Mouse (Mus musculus) CD4-positive helper T cell, adult 2 months (primary cell): ENCODE measurements around the gene Lrrc4b.

Source experiments
- DNase-seq: peaks from one replicate; pipeline ENCODE4 v3.0.0-alpha.2; 2012; ENCODE audit warnings: low read depth, missing footprints, low spot score

The Lrrc4b gene

DNA sequence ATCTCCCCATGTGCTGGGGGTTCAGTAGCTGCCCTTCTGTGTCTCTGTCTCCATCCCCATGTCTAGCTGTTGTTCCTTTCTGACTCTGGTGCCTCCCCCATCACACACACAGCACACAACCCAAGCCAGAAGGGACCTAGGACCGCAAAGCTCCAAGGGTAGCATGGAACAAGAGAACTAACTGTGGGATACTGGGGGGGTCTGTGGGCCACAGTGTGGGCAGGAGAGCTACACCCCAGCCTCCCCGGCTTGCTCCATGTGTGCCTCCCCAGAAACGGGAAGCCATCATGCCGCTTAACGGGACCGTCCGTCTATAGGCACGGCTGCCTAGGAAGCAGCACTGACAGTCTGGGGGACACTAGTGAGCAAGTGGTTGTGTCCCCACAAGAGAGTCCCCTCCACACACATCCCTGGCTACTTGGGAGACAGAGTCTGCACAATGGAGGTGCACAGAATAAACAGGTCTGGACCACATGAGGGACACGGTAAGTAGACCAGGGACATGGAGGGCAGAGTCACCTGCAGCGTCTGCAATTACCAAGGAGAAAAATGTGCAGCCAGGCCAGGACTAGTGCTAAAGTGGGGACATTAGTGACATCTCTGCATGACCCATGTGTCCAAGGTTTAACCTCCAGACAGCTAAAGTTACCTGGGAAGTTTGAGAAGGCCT is 34.9 kb downstream of the Lrrc4b start:
- no peak for DNase-seq

DNA sequence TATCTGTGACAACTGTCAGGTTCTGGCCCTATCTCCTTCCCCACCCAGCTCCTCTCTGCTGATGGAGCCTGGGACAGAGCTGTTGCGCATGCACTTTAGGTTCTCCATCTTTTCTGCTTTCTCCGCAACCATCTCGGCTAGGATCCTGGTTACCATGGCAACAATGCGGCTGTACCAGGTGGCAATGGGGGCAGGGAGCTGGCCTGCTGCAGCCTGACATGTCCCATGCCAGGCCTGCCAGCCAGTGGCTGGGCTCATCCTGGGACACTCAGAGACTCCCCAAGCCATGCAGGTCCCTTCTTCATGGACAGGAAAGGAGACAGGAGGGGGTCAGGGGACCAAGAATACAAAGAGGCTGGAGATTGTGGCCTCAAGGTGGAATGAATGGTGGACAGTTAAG is 35.7 kb downstream of the Lrrc4b start:
- no peak for DNase-seq

DNA sequence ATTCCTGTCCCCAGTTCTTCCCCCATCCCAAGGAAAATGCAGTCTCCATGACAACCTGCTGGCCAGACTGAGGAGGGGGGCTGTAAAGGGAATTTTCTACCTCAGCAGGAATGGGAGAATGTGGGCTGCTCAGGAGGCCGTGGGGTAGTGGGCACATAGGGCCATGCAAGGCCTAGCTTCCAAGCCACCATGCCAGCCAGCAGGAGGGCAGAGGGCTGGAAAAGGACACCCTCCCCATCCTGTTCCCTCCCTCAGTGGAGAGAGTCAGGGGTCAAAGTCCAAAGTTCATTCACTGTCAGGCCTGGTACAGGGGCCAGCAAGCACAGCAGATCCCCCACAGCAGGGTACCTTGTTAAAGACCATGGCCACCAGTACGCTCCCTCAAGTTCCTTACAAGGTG is 36.3 kb downstream of the Lrrc4b start, which contains the start of gene Aspdh:
Gene Aspdh (plus strand): TSS at position 281 of the 400 bp plus-strand sequence.
- DNase-seq = no peak

DNA sequence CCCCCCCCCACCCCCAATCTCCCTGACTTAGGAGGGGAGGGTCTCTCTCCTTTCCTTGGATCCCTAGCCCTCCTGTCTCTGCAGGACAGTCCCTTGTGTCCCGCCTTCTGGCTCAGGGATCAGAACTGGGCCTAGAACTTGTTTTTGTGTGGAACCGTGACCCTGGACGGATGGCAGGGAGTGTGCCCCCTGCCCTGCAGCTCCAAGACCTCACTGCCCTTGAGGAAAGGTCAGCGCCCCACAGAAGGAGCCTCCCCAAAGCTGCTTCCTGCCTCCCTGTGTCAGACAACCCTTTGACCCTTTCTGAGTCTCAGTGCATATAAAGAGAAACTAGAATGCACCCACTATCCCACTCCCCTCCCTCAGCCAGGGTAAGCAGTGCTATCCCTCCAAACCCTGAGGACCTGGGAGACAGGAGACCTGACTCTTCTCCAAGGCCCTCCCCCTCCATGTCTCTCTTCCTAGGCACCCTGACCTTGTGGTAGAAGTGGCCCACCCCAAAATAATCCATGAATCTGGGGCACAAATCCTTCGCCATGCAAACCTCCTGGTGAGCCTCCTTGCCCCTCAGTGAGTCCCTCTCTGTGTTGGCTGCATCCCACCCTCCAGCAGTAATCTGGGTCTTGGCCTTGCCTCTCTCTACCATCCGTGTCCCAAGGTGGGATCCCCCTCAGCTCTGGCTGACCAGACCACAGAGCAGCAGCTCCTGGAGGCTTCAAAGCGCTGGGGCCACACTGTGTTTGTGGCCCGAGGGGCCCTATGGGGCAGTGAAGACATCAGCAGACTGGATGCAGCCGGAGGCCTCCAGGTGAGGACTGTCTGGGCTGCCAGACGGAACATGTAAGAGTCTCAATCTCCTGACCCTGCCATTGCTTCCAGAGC is 37.4 kb downstream of the Lrrc4b start:
- no peak for DNase-seq

DNA sequence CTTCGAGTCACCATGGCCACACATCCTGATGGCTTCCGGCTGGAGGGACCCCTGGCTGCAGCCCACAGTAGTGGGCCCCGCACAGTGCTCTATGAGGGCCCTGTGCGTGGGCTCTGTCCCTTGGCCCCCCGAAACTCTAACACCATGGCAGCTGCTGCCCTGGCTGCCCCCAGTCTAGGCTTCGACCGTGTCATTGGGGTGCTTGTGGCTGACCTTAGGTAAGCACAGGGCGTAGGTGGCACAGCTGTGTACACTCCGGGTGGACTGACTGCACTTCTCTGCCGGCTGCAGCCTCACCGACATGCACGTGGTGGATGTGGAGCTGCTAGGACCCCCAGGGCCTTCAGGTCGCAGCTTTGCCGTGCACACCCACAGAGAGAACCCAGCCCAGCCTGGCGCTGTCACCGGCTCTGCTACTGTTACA is 38.1 kb downstream of the Lrrc4b start:
- no peak for DNase-seq

DNA sequence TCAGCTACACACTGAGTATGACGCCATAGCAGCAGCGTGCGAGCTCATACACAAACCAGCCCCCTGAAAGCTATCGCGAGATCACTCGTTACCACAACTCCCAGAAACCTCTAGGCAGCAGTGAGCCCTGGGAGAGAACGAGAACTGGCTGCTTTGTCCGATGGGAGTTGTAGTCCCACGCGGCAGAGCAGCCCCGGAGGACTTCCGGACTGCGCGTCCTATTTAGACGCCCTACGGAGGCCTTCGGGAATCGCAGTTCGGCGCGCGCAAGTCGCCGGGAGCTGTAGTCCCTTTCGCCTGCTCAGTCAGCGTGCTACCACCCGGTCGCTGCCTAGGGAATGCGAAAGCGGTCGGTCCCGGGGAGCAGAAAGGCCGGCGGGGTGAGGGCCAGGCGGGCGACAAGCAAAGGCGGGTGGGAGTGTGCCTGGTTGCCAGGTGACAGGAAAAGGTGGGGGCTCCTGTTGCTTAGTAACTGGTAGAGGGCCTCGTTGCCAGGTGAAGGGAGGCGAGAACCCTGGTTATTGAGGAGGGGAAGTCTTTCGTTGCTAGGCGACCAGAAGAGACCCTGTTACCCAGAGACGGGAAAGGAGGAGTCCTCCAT is 39.1 kb downstream of the Lrrc4b start, which contains the start of gene Josd2:
Gene Josd2 (plus strand): TSS at position 170 of the 601 bp plus-strand sequence.
- DNase-seq = peak; percentile 97

DNA sequence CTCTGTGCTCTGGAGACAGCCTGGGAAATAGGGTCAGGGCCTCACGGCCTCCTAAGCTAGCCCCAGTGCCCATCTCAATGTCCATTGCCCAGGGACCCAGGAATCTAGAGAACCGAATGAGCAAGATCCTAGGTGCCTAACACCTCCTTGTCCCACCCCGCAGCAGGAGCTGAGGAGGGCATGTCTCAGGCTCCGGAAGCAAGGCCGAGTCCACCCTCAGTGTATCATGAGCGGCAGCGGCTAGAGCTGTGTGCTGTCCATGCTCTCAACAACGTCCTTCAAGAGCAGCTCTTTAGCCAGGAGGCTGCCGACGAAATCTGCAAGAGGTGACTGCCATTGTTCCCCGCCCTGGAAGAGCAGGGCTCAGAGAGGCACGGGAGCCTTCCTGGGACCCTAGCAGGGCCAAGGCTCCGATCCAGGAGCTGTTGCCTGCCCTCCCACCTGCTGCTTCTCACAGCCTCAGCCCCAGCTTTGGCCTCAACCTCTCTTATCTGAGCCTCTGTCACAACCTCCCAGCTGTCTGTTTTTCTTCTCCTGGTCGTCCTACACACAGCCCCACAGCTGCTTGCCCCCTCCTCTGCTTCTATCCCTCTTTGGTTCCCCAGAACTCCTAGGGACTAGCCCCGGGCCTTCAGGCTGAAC is 39.9 kb downstream of the Lrrc4b start:
- DNase-seq = no peak

DNA sequence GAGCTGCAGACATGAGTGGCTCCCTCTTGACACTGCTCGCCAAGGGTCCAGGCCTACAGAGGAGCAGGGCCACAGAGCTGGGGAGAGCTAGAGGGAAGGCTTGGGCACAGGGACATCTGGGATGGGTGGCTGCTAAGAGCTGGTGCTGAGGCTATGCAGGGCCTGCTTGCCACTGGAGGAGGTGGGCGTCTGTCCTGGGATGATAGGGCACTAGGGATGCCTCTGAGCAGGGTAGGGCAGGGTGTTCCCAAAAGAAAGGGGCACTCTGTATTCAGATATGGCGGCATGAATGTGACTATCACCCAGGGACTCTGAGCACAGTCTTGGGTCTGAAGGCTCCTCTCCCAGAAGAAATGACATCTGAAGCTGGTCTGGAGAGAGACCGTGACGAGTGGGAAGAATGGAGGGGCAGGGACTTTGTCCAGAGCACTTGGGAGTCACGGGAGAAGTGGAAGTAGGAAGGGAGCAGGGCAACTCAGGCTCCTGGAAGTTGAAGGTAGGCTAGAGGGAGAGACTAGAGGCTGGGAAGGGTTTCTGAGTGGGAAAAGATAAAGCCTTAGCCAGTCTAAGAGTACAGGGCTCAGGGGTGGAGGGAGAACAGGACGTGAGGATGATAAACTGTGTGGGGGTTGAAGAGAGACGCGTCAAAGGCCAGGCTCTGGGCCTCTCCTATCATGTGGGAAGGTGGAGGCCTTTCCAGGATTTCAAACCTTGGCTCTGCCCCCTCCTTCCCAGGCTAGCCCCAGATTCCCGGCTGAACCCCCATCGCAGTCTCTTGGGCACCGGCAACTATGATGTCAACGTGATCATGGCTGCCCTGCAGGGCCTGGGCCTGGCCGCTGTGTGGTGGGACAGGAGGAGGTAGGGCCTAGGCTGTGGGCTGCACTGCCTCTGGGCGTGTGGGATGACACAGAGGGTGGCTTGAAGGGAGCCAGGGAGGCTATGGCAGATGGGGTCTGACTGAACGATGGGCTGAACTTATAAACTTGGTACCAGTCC is 41.2 kb downstream of the Lrrc4b start:
- no peak for DNase-seq

DNA sequence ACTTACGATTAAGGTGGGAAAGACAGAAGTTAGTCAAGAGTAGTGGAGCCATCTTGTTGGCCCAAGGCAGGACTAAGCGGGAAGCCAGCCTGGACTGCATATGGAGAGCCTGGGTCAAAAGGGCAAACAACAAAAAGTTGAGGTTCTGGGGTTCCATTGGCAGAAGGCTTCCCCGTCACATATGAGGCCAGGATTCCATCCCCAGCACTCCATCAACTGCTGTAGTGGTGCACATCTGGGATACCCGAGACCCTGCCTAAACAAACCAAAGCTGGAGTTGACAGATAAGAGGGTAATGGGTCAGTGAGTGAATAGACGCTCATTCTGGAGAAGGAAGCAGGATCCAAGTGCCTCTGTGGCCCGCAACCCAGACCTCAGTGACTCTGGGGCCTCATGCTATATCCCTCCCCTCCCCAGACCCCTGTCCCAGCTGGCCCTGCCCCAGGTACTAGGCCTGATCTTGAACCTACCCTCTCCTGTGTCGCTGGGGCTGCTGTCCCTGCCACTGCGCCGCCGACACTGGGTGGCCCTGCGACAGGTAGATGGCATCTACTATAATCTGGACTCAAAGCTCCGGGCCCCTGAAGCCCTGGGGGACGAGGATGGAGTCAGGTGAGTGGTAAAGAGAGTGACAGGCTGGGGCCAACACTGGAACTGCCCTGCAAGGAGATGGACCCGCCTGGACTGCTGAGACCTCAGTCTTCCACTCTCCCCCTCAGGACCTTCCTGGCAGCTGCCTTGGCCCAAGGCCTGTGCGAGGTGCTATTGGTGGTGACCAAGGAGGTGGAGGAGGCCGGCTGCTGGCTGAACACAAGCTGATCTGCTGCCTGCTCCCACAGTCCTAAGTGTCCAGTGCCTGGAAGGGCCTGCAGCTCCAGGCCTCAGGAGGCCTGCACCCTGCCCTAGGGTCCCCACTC is 42.1 kb downstream of the Lrrc4b start:
- DNase-seq = no peak

DNA sequence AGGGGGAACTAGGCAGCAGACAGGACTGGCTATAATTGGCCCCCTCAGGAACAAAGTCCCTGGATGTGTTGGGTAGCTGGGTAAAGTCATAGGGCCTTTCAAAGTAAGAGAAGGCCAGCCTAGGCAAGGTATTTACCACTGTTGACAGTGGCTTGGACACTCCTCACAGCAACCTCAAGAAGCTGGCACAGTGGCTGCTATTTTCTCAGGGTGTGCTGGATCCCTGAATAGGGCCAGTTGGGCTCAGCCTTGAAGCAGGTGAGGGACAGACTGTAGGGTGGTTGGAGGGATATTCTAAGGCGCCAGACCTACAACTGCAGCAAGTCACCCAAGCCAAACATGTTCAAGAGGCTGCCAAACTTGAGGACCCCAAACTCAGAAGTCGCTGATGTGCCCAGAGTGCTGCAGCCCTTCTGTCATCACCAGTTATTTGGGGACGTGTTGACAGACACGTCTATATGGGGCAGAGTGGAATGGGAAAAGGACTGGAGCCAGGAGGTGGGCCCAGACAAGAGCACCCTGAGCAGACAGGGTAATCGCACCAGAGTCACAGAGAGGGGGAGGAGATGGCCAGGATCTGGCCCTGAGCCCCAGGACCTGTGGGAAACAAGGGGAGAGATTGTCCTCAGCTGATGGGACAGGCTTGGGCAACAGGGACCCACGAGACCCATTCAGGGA is 43.2 kb downstream of the Lrrc4b start:
- no peak for DNase-seq

DNA sequence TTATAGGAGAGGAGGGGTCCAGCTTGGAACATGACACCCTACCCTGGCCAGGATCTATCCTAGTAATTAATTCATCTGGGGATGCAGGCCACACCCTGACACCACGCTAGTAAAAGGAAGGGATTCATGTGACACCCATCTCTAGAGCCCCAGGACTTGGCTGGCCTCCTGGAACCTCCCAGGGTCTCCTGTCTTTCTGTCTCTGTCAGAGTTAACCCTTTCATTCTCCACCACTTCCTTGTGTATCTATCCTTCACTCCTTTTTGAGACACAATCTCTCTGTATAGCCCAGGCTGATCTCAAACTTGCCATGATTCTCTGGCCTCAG is 43.7 kb downstream of the Lrrc4b start:
- DNase-seq = no peak

DNA sequence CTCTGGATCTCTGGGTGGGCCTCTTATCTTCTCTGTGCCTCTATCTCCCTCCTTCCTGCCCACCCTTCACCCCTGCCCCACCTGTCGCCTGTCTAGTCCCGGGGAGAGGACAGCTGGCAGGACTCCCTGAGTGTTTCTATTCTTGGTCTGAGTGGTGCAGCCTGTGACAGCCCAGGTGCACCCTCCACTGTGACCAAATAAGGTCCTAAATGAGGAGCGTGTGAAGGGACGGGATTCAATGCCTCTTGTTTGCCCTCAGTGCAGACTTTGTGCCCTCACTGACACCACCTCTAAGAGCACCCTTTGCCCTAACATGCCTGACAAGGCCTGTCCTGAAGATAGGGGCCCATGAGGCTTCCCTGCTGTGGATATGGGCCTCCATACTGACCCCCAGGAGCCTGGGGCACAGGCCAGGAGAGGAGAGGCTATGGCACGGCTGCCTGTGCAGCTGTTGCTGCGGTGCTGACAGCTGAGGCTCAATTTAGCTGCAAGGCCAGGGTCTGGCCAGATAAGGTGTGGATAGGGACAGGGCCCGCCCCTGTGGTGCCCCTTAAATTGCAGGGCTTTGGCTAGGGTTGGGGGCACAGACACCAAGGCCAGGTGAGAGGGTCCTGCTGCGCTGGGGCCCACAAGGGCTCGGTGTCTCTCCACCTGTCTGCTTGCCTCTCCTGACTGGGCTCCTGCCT is 44.3 kb downstream of the Lrrc4b start:
- DNase-seq = no peak

DNA sequence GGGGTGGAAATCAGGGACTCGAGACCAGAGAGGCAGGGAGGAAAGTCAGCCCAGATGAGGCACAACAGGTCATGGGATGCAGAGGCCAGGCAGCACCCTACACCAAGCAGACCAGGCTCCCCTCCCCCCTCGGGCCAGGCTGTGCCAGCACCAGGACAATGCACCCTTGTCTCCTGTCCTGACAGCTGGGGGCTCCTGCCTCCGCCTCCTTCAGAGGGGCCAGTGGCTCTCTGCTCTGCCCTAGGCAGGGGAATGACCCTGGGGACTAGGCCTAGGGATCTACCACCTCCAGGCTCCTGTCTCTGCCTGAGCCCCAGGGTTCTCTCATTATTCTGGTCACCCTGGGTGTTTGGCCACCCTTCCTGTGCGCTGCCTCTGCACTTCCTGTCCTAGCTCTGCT is 45.6 kb downstream of the Lrrc4b start:
- no peak for DNase-seq

DNA sequence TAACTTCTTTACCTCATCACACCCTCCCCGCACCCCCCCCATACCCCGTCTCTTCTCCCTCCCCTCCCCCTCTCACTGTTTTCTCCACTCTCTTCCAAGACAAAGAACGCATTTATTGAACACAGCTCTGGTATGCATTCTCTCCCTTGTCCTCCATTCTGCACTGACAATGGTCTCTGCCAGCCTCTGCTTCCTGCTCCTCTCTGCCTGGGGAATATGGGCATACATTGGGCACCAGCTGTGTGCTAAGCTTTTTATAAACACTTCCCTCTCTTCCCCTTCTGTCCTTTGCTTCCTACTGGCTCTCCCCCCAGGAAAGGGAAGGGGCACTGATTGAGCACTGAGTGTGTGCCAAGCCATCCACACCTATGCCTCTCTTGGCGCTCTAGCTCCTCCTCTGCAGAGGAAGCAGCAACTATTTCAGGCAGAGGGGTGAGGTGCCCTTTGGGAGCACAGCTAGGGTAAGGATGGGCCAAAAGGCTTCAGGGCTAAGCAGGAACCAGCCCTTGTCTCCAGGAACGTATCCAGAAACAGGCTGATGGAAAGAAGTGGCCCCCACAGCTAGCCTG is 46.3 kb downstream of the Lrrc4b start:
- no peak for DNase-seq

DNA sequence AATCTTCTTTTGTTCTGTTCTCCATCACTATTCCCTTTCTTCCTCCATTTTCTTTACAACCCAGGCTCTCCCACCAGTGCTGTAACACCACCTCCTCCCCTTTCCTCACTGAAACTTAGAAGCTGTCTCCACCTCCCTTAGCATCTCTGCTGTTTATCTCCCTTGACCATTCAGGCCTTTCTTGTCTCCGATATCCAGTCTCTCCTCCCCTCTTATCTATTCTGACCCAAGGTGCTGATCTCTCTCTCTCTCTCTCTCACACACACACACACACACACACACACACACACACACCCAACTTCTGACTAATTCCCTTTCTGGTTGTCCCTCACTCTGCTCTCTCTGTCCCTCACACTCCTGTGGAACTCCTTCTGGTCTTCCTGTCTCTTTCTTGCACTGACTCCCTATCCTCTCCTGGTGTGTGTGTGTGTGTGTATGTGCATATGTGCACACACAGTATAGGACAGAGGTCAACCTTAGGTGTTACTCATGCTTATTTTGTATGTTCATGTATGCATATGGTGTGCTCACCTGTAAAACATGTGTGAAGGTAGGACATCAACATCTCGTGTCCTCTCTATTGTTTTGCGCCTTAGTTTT is 54.1 kb downstream of the Lrrc4b start:
- no peak for DNase-seq

DNA sequence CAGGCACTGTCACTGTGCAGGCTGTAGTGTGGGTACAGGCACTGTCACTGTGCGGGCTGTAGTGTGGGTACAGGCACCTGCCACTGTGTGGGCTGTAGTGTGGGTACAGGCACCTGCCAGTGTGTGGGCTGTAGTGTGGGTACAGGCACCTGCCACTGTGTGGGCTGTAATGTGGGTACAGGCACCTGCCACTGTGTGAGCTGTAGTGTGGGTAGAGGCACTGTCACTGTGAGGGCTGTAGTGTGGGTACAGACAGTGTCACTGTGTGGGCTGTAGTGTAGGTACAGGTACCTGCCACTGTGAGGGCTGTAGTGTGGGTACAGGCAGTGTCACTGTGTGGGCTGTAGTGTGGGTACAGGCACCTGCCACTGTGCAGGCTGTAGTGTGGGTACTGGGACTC is 55.3 kb downstream of the Lrrc4b start:
- no peak for DNase-seq

DNA sequence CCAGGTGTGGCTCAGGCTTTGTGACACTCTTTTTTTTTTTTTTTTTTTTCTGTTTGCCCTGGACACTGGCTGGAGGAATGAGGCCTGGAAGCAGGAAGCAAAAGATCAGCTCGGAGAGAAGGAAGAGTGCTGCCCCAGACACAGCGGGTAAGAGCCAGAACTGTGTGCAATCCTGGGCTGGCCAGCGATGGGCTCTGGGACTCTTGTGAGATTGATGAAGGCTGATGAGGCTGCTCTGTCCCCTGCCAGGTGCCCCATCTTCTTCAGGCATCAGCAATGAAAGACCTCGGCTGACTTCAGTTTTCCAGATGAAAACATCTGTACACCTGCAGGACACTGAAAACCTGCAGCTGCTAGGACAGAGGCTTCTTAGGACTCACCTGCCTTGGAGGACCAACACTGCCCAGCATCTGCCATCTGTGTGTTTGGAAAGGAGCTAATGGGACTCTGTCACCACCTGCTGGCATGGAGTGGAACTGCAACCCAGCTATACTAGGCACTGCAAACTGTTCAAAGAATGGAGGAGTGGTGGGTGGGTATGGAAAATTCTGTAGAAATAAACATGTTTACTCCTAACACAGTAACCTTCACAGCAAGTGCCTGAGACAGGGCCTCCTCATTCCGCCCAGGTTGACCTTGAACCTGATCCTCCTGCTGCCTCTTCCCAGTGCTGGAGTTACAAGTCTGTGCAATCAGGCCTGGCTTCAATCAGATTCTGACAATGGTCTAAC is 56.2 kb downstream of the Lrrc4b start:
- peak; percentile 80 for DNase-seq
